Mouse (Mus musculus) liver, embryonic 15.5 days (tissue): ENCODE results near the gene Ly6g5c. TPM values are rescaled to one million over a fixed set of nuclear protein-coding genes. Genes with fewer than 3 reads are reported as not detected.
"Not testable (repeated sequence)": the region's sequence is repeated elsewhere in the genome, so short reads cannot be mapped to it uniquely, and the experiment has no call there.

Source experiments
- ATAC-seq: fragments of 200-750 bp; cut with Nextera tagmentation; 2 replicates; pipeline ENCODE4 v1.8.0; 2017; ENCODE audit warnings: moderate number of reproducible peaks, mild to moderate bottlenecking, moderate library complexity; ENCODE audit not compliant: insufficient read depth
- H3K27ac ChIP-seq: fragments of 300-500 bp; sonication (generic); replicated peaks from 2 replicates; pipeline ENCODE4 v1.5.1; 2015; ENCODE audit warnings: mild to moderate bottlenecking, inconsistent platforms
- H3K27me3 ChIP-seq: fragments of 300-500 bp; sonication (generic); 2 replicates; pipeline ENCODE4 v1.6.1; 2015; ENCODE audit warnings: mild to moderate bottlenecking, inconsistent platforms
- H3K36me3 ChIP-seq: fragments of 300-500 bp; sonication (generic); replicated peaks from 2 replicates; pipeline ENCODE4 v1.6.1; 2015; ENCODE audit warnings: moderate library complexity, mild to moderate bottlenecking, inconsistent platforms
- H3K4me1 ChIP-seq: fragments of 300-500 bp; sonication (generic); replicated peaks from 2 replicates; pipeline ENCODE4 v1.6.1; 2015; ENCODE audit warnings: inconsistent platforms
- H3K4me2 ChIP-seq: fragments of 300-500 bp; sonication (generic); 2 replicates; pipeline ENCODE4 v1.6.1; 2015; ENCODE audit warnings: moderate library complexity, mild to moderate bottlenecking, inconsistent platforms
- H3K4me3 ChIP-seq: fragments of 300-500 bp; sonication (generic); replicated peaks from 2 replicates; pipeline ENCODE4 v1.5.1; 2015; ENCODE audit warnings: mild to moderate bottlenecking, inconsistent platforms
- H3K9ac ChIP-seq: fragments of 300-500 bp; sonication (generic); 2 replicates; pipeline ENCODE4 v1.6.1; 2015; ENCODE audit warnings: moderate library complexity, mild to moderate bottlenecking, inconsistent platforms
- H3K9me3 ChIP-seq: fragments of 300-500 bp; sonication (generic); replicated peaks from 2 replicates; pipeline ENCODE4 v1.6.1; 2016; ENCODE audit warnings: inconsistent platforms
- WGBS: fragments of 180-500 bp; shearing (Covaris S2); methylation state at CpG from one replicate; pipeline ENCODE4 v1.1.7; 2015; ENCODE audit warnings: mixed read lengths; ENCODE audit not compliant: insufficient replicate concordance; 5-methylcytosine and 5-hydroxymethylcytosine counted together
- polyA plus RNA-seq: library from polyadenylated mRNA; unstranded; fragments of >200 nt; fragmentation: Nextera tagmentation; extraction: Ambion mirVana; gene quantifications from 2 replicates; pipeline ENCODE4 v1.2.1, GENCODE M21; 2015

Gene Ly6g5c
- polyA plus RNA-seq, 1 experiment from 2014 or later = not detected

DNA sequence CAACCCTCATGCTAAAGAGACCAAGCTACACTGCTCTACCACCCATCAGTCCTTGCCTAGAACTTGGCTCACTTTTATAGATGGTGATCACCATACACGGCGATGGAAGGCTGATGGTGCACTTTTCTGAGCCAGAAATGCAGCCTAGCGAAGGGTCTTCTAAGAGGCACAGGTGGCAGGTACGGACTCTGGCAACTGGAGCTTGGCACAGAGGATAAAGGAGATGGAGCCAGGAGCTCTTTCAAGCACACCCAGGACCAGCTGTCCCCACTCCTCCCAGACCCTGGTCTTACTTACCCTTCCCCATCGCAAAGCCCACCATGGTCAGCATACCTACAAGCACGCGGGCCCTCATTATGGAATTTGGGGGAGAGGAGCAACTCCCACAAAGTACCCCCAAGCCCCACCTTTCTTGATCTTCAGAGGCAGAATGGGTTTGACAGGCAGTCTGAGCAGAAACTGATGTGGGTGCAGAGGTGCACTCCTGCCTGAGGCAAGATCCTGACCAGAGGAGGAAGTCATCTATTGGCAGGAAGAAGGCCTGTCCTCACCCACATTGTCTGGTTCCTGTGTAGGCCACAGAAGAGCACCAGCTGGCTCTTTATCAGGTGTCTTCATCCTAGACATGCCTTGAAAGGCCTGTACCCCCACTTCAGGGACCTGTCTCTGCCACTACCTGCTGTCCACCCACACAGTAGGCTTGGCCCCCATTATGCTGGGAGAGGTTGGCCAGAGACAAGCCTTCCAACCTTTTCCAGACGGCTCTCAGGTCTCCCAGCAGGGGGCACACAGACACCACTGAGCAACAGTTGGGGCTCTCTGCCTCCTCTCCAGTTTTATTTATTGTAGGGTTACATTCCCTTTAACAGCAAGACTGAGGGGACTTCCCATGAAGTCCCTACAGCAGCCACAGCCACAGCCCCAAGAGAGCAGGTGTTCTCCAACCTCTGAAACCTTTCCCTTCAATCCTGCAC, 7.3 kb downstream of the Ly6g5c start, which contains the start of gene Ly6g5b:
Gene Ly6g5b (minus strand): TSS at position 383 of the 974 bp plus-strand sequence.
- no peaks in the 10 kb centered on the region for H3K9me3 ChIP-seq
- WGBS = 70% methylated on average over 8 of the region's 8 CpGs
- H3K36me3 ChIP-seq = peaks cover 59% of the 10 kb centered on the region
- H3K9ac ChIP-seq = no peak within 1 kb of the TSS
- H3K4me3 ChIP-seq = no peak within 1 kb of the TSS
- H3K27ac ChIP-seq = 0 out of 2 replicates have a peak within 1 kb of the TSS, but pooled peaks have one; percentile 1
- H3K4me2 ChIP-seq = no peak within 1 kb of the TSS
- H3K4me1 ChIP-seq = peaks cover 11% of the 10 kb centered on the region
- 0 out of 2 replicates have a peak, but pooled peaks cover 4% of the 10 kb centered on the region for H3K27me3 ChIP-seq
- no peak for ATAC-seq

DNA sequence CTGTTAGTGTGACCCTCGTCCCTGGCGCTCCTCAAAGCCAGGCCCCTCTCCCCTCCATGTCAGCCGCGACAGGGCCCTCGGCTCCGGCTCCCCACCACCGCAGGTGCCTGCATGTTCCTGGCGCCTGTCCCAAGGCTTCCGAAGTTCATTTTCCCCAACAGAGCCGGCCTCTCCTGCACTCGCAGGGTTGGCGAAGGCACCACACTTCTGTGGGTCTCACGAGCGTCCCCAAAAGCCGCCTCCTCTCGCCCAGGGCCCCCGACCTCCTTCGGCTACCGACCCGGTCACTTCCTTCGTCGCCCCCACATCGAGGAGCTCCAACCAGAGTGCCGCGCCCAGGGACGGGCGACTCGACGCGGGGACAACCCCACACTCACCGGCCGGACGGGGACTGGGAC, 12.7 kb downstream of the Ly6g5c start:
- Histone ChIP-seq H3K9ac (peak overlapping the region; percentile 94), H3K4me2 (peak overlapping the region; percentile 95), H3K4me1 (peaks cover 39% of the 10 kb centered on the region), H3K4me3 (peak overlapping the region; percentile 88), H3K27ac (peak overlapping the region; percentile 74), H3K9me3 (no peaks in the 10 kb centered on the region), H3K36me3 (peaks cover 60% of the 10 kb centered on the region), H3K27me3 (no peaks in the 10 kb centered on the region)
- peak; percentile 6; the same call in 1 of the 2 replicates for ATAC-seq
- WGBS = under 1% methylated on average over 33 of the region's 33 CpGs

DNA sequence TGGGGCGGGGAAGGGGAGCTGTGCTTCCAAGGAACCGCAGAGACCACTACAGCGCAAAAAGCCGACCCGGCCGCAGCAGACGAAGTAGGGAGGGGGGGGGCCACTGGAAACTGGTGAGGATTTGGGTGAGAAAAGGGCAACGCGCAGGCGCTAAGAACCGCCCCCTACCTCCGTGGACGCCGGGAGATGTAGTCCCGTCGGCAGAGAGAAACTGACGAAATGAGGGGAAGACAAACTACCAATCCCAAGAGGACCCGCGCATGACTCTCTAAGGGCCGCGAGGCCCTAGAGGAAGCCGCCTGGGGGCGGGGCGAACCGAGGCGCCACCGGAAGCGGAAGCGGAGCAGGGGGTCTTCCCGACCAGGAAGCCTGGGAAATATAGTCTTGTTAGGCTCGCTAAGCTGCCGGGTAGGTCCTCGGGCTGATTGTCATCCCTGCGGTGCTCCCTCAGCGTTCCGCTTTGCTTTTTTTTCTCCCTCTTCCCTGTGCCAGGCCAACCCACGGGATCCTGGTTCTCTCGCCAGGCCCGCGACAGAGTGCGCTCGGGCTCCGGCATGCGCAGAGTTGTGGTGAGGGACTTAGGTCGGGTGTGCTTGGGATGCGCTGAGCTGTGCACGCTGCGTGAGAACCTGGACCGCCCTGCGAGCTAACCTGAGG, 13.2 kb downstream of the Ly6g5c start, which contains the start of gene Gpank1:
Gene Gpank1 (plus strand): TSS at position 313 of the 657 bp plus-strand sequence.
- Histone ChIP-seq H3K4me1 (peaks cover 44% of the 10 kb centered on the region), H3K36me3 (peaks cover 55% of the 10 kb centered on the region), H3K9me3 (no peaks in the 10 kb centered on the region), H3K9ac (peak within 1 kb of the TSS; percentile 94), H3K27me3 (no peaks in the 10 kb centered on the region), H3K4me3 (peak within 1 kb of the TSS; percentile 88), H3K27ac (peak within 1 kb of the TSS; percentile 92), H3K4me2 (peak within 1 kb of the TSS; percentile 95)
- WGBS = under 1% methylated on average over 50 of the region's 50 CpGs
- peak; percentile 93 for ATAC-seq

DNA sequence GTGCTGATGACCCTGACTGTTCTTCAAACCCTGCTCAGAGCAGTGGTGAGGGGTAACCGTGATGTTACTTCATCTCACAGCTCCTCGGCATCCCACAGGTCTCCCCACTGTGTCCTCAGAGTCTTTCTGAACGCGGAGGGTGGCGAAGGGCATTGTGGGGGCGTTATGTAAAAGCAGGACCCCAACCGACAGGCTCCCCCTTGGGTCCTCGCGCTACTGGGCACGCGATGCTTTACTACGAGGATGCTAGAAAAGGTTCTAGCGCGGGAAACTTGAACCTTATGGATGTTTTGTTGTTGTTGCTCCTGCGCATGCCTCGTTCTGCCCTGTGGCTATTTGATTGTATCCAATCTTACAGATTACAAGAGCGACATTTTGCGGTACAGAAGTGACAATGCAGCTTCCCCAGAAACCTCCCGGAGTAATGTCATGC, 13.8 kb downstream of the Ly6g5c start, which contains the start of gene Csnk2b:
Gene Csnk2b (minus strand): TSS at position 183 of the 433 bp plus-strand sequence.
- under 1% methylated on average over 19 of the region's 19 CpGs for WGBS
- Histone ChIP-seq H3K4me3 (peak within 1 kb of the TSS; percentile 88), H3K9me3 (no peaks in the 10 kb centered on the region), H3K4me2 (peak within 1 kb of the TSS; percentile 95), H3K4me1 (peaks cover 50% of the 10 kb centered on the region), H3K27me3 (no peaks in the 10 kb centered on the region), H3K9ac (peak within 1 kb of the TSS; percentile 94), H3K36me3 (peaks cover 49% of the 10 kb centered on the region), H3K27ac (peak within 1 kb of the TSS; percentile 92)
- no peak for ATAC-seq

DNA sequence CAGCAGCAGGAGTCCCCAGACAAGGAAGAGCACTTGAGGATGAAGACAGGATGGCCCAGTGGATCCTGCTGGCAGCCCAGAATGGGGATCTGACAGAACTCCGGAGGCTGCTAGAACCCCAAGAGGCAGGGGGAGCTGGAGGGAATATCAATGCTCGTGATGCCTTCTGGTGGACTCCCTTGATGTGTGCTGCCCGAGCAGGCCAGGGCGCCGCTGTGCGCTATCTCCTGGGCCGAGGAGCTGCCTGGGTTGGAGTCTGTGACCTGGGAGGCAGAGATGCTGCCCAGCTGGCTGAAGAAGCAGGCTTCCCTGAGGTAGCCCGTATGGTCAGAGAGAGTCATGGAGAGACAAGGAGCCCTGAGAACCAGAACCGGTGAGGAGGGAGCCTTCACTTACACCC, 15.2 kb downstream of the Ly6g5c start:
- H3K9me3 ChIP-seq, H3K27ac ChIP-seq, H3K4me2 ChIP-seq, H3K4me3 ChIP-seq, ATAC-seq, H3K9ac ChIP-seq, H3K27me3 ChIP-seq: not testable (repeated sequence)
- Histone ChIP-seq H3K36me3 (peaks cover 37% of the 10 kb centered on the region), H3K4me1 (peaks cover 62% of the 10 kb centered on the region)
- WGBS = 86% methylated on average over 9 of the region's 9 CpGs

DNA sequence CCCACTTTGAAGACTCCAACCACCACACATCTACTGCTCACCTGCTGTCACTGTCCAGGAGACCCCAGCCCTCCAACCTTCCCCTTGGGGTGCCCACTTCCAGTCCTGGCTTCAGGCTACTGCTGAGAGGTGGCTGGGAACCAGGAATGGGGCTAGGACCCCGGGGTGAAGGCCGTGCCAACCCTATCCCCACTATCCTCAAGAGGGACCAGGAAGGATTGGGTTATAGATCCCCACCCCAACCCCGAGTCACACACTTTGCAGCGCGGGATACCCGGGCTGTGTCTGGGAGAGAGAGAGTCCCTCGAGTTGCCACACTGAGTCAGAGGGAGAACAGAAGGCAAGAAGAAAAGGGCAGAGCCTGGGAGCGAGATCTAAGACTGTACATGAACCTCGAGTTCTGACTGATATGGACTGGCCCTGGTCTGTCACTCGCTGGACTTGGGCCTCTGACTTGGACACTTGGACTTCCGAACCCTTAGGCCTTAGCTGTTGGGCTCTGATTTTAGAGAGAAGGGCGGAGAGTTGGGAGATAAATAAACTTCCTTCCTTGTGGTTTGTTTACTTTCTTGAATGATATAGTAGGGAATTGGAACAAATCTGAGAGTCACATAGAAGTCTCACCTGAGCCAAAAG, 16.3 kb downstream of the Ly6g5c start:
- not testable (repeated sequence) for H3K4me2 ChIP-seq, H3K9me3 ChIP-seq, H3K27me3 ChIP-seq, H3K9ac ChIP-seq, H3K27ac ChIP-seq, ATAC-seq, H3K4me3 ChIP-seq
- WGBS = 83% methylated on average over 12 of the region's 12 CpGs
- Histone ChIP-seq H3K36me3 (peaks cover 37% of the 10 kb centered on the region), H3K4me1 (peaks cover 70% of the 10 kb centered on the region)

DNA sequence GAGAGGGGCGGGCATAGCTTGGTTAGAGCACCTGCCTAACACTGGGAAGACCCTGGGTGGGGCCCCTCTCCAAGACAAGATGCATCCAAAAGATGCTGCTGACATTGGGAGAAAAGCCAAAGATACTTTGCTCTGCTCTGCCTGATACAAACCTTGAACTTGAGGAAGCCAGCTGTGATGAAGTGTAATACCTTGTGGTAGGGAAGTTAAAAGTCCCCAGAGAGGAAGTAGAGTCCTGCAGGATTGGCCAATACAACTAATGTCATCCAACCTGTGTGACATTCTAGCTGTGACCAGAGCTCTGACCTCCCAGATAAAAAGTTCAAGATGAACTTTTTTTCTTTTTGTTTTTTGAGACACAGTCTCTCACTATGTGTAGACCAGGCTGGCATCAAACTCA, 17.0 kb downstream of the Ly6g5c start:
- H3K9ac ChIP-seq = no peak overlapping the region
- peak overlapping the region; percentile 90 for H3K4me2 ChIP-seq
- peak overlapping the region; percentile 91 for H3K27ac ChIP-seq
- H3K27me3 ChIP-seq = no peaks in the 10 kb centered on the region
- H3K4me3 ChIP-seq = peak overlapping the region; percentile 70; the same call in 1 of the 2 replicates
- ATAC-seq = no peak
- no peaks in the 10 kb centered on the region for H3K9me3 ChIP-seq
- peaks cover 38% of the 10 kb centered on the region for H3K36me3 ChIP-seq
- peaks cover 70% of the 10 kb centered on the region for H3K4me1 ChIP-seq
- 94% methylated on average over 1 of the region's 1 CpGs for WGBS

DNA sequence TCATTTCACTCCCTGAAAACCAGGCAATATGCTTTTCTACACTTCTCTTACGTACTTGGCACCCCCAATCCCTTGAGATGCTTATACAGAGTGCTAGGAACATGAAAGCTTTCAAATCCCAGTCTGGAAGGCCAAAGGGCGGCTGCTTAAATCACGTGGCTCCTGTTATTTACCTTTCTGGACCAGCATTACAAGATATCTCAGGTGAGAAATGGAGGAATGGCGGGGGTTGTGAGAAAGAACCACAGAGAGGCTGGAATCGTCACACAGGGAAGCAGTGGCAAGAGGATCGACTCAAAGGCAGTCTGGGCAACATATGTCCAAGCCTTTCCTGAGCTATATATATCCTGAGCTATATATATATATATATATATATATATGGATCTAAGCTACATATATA, 17.5 kb downstream of the Ly6g5c start:
- no peaks in the 10 kb centered on the region for H3K9me3 ChIP-seq
- no peaks in the 10 kb centered on the region for H3K27me3 ChIP-seq
- peaks cover 42% of the 10 kb centered on the region for H3K36me3 ChIP-seq
- H3K4me3 ChIP-seq = peak overlapping the region; percentile 70
- H3K4me1 ChIP-seq = peaks cover 70% of the 10 kb centered on the region
- H3K9ac ChIP-seq = peak overlapping the region; percentile 85
- H3K27ac ChIP-seq = peak overlapping the region; percentile 91
- peak overlapping the region; percentile 90 for H3K4me2 ChIP-seq
- ATAC-seq = no peak
- 39% methylated on average over 6 of the region's 6 CpGs for WGBS

DNA sequence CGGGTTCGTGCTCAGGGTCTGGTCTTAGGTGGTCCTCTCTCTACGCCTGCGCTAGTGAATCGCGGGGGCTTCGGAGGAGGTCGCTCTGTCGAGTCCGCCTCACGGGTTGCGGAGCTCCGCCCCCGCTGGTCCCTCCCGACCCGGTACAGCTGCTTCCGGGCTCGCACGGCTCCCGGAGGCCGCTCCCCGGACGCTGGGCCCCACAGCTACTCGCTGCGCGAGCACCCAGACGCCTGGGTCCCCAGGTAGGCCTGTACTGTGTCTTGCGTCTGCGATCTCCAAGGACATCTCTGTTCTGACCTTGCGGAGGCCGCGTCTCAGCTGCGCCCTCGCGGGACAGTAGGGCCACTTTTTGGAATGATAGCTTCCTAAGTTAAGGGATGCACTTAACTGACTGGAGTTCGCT, 18.1 kb downstream of the Ly6g5c start, which contains the start of gene D17H6S53E:
Gene D17H6S53E (plus strand): TSS at position 168 of the 406 bp plus-strand sequence.
- under 1% methylated on average over 36 of the region's 36 CpGs for WGBS
- H3K36me3 ChIP-seq = peaks cover 43% of the 10 kb centered on the region
- peak within 1 kb of the TSS; percentile 90 for H3K4me2 ChIP-seq
- peak within 1 kb of the TSS; percentile 70 for H3K4me3 ChIP-seq
- no peaks in the 10 kb centered on the region for H3K27me3 ChIP-seq
- no peaks in the 10 kb centered on the region for H3K9me3 ChIP-seq
- peak within 1 kb of the TSS; percentile 85 for H3K9ac ChIP-seq
- peak; percentile 72 for ATAC-seq
- H3K4me1 ChIP-seq = peaks cover 74% of the 10 kb centered on the region
- H3K27ac ChIP-seq = peak within 1 kb of the TSS; percentile 91

DNA sequence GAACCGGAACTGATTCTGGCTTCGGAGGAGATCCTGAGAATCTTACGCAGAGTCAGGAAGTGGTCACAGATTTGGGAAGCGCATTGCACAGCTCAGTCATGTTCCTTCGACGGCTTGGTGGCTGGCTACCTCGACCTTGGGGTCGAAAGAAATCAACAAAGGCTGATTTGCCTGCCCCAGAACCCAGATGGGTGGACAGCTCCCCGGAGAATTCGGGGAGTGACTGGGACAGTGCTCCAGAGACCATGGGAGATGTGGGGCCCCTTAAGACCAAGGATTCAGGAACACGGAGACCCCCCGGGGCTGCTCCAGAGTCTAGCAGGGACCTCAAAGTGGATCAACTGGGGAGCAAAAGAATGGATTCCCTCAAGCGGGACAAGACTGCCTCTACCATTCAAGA, 18.9 kb downstream of the Ly6g5c start:
- Histone ChIP-seq H3K4me2 (peak overlapping the region; percentile 90), H3K36me3 (peaks cover 43% of the 10 kb centered on the region), H3K27ac (peak overlapping the region; percentile 91), H3K4me1 (peaks cover 72% of the 10 kb centered on the region), H3K4me3 (peak overlapping the region; percentile 70), H3K27me3 (no peaks in the 10 kb centered on the region), H3K9ac (peak overlapping the region; percentile 85), H3K9me3 (no peaks in the 10 kb centered on the region)
- no peak for ATAC-seq
- WGBS = 40% methylated on average over 13 of the region's 13 CpGs
